Mouse (Mus musculus): ENCODE measurements around the gene Trim14. TPM values are rescaled to one million over a fixed set of nuclear protein-coding genes. Genes with fewer than 3 reads are reported as not detected.
"Not testable (repeated sequence)": the region's sequence is repeated elsewhere in the genome, so short reads cannot be mapped to it uniquely, and the experiment has no call there.

The Trim14 gene
- polyA plus RNA-seq, 1 experiment from 2014 or later: 11.4 TPM

DNA sequence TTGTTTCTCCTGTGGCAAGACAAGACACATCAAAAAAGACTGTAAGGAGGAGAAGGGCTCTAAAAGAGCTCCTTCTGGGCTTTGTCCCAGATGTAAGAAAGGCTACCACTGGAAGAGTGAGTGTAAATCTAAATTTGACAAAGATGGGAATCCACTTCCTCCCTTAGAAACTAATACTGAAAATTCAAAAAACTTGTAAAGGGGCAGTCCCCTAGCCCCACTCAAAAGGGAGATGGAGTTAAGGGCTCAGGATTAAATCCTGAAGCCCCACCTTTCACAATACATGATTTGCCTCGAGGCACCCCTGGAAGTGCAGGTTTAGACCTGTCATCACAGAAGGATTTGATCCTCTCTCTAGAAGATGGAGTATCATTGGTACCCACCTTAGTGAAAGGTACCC, 42.3 kb upstream of the Trim14 start:
- Histone ChIP-seq H3K9me3 (ENCODE audit: control insufficient read depth, low read length) (0 out of 2 replicates have a peak, but pooled peaks cover 4% of the 10 kb centered on the region), H3K9ac (ENCODE audit: low read length) (no peak overlapping the region), H3K27me3 (replicated peaks; ENCODE audit: control insufficient read depth, insufficient read depth, low read length) (no peaks in the 10 kb centered on the region), H3K4me2 (ENCODE audit: low read length) (no peak overlapping the region), H3K36me3 (ENCODE audit: control insufficient read depth, insufficient read depth, low read length) (no peaks in the 10 kb centered on the region), H3K4me1 (replicated peaks; ENCODE audit: control insufficient read depth, insufficient read depth, low read length) (no peaks in the 10 kb centered on the region), H3K4me3 (ENCODE audit: low read depth, low read length) (no peak overlapping the region), H3K27ac (ENCODE audit: low read depth) (no peak overlapping the region)
- no peak for ATAC-seq (replicated peaks; ENCODE audit: low FRiP score, low TSS enrichment, low read depth)
- 69% methylated on average over 1 of the region's 1 CpGs for whole genome bisulfite sequencing
- no peak for DNase-seq (ENCODE audit: low spot score)

DNA sequence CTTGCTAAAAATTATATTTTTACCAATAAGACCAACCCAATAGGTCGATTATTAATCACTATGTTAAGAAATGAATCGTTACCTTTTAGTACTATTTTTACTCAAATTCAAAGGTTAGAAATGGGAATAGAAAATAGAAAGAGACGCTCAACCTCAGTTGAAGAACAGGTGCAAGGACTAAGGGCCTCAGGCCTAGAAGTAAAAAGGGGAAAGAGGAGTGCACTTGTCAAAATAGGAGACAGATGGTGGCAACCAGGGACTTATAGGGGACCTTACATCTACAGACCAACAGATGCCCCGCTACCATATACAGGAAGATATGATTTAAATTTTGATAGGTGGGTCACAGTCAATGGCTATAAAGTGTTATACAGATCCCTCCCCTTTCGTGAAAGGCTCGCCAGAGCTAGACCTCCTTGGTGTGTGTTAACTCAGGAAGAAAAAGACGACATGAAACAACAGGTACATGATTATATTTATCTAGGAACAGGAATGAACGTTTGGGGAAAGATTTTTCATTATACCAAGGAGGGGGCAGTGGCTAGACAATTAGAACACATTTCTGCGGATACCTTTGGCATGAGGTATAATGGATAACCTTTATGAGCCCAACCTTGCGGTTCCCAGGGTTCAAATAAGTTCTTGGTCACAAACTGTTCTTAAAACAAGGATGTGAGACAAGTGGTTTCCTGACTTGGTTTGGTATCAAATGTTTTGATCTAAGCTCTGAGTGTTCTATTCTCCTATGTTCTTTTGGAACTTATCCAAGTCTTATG, 39.8 kb upstream of the Trim14 start:
- H3K4me3 ChIP-seq (ENCODE audit: low read depth, low read length); H3K4me2 ChIP-seq (ENCODE audit: low read length): not testable (repeated sequence)
- WGBS: 86% methylated on average over 6 of the region's 10 CpGs

DNA sequence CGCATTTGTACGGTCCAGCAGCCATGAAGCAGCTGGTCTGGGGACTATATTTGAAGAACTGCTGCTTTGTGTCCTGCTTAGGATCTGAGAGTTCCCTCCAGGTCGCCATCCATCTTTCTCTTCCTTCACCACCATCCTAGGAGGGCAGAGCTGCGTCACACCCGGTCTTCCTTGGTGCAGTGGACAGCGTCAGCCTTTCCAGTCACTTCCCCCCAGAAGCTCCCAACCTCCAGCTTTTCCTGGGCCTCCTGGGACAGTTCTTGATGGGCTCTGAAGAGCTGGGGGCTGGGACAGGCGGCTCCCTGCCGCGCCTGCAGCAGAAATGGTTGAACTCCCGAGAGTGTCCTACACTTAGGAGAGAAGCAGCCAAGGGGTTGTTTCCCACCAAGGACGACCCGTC, 38.9 kb upstream of the Trim14 start:
- H3K27me3 ChIP-seq (replicated peaks; ENCODE audit: control insufficient read depth, insufficient read depth, low read length): no peaks in the 10 kb centered on the region
- no peaks in the 10 kb centered on the region for H3K4me1 ChIP-seq (replicated peaks; ENCODE audit: control insufficient read depth, insufficient read depth, low read length)
- H3K36me3 ChIP-seq (ENCODE audit: control insufficient read depth, insufficient read depth, low read length): no peaks in the 10 kb centered on the region
- H3K27ac ChIP-seq (ENCODE audit: low read depth): no peak overlapping the region
- ATAC-seq (replicated peaks; ENCODE audit: low FRiP score, low TSS enrichment, low read depth): no peak
- 52% methylated on average over 10 of the region's 12 CpGs for WGBS
- DNase-seq (ENCODE audit: low spot score): no peak
- H3K9me3 ChIP-seq (ENCODE audit: control insufficient read depth, low read length): 0 out of 2 replicates have a peak, but pooled peaks cover 10% of the 10 kb centered on the region
- H3K4me2 ChIP-seq (ENCODE audit: low read length): no peak overlapping the region
- H3K4me3 ChIP-seq (ENCODE audit: low read depth, low read length): no peak overlapping the region
- H3K9ac ChIP-seq (ENCODE audit: low read length): no peak overlapping the region

More for the DNA sequence above, 39.8 kb upstream of the Trim14 start:
- not testable (repeated sequence) for DNase-seq (ENCODE audit: low spot score); H3K4me1 ChIP-seq (replicated peaks; ENCODE audit: control insufficient read depth, insufficient read depth, low read length); H3K27ac ChIP-seq (ENCODE audit: low read depth); ATAC-seq (replicated peaks; ENCODE audit: low FRiP score, low TSS enrichment, low read depth); H3K27me3 ChIP-seq (replicated peaks; ENCODE audit: control insufficient read depth, insufficient read depth, low read length); H3K36me3 ChIP-seq (ENCODE audit: control insufficient read depth, insufficient read depth, low read length); H3K9ac ChIP-seq (ENCODE audit: low read length)
- H3K9me3 ChIP-seq (ENCODE audit: control insufficient read depth, low read length): 0 out of 2 replicates have a peak, but pooled peaks cover 10% of the 10 kb centered on the region

DNA sequence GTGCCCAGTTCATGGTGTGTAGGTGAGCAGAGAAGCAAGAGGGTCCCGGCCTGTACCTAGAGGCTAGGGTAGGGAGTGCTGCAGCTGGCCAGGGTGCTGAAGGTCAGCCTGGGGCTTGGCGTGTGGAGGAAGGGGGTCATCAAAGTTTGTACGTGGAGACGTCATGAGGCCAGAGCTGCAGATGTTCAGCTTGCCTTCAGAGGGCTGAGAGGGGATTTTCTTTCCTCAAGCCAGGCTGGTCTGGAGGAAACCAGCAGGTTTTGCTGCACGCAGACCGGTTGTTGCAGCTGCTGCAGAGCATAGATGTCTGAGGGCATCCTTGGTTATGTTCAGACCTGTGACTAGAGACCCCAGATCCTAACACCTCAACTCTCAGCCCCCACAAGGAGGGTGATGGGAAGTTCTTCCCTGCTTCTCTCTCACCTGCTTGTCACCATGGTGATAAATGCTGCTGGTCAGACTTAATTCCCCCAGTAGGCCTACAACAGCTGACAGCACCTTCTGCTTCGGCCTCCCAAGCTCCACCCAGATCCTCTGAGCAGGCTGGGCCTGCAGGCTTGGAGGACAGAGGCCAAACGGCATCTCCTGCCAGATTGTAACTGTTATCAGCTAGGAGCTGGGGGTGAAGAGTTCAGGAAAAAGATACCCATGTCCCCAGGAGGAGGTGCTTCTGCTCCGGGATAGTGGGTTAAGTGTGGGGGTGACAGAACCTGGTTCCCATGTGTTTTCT, 38.2 kb upstream of the Trim14 start:
- no peak for ATAC-seq (replicated peaks; ENCODE audit: low FRiP score, low TSS enrichment, low read depth)
- Histone ChIP-seq H3K36me3 (ENCODE audit: control insufficient read depth, insufficient read depth, low read length) (no peaks in the 10 kb centered on the region), H3K9me3 (ENCODE audit: control insufficient read depth, low read length) (0 out of 2 replicates have a peak, but pooled peaks cover 10% of the 10 kb centered on the region), H3K4me1 (replicated peaks; ENCODE audit: control insufficient read depth, insufficient read depth, low read length) (no peaks in the 10 kb centered on the region), H3K27me3 (replicated peaks; ENCODE audit: control insufficient read depth, insufficient read depth, low read length) (no peaks in the 10 kb centered on the region), H3K9ac (ENCODE audit: low read length) (no peak overlapping the region), H3K4me3 (ENCODE audit: low read depth, low read length) (no peak overlapping the region), H3K4me2 (ENCODE audit: low read length) (no peak overlapping the region), H3K27ac (ENCODE audit: low read depth) (no peak overlapping the region)
- WGBS: 36% methylated on average over 9 of the region's 9 CpGs
- no peak for DNase-seq (ENCODE audit: low spot score)

DNA sequence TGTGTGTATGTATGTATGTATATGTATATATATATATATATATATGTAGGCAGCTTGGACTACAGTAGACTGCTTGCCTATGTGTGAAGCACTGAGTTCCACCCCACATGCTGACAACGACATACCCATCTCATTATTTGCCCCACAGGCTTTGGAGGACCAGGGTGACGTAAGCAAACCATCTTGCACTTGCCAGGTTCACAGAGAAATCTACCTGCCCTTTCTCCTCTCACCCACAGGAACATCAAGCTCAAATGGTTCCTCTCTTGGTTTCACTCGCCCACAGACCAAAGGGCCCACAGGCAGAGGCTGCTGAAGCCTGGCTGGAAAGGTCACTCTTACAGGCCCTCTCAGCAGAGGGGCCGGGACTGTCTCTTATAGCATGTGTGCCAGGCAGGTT, 36.7 kb upstream of the Trim14 start:
- DNase-seq (ENCODE audit: low spot score) (no peak), ATAC-seq (replicated peaks; ENCODE audit: low FRiP score, low TSS enrichment, low read depth) (no peak)
- 72% methylated on average over 4 of the region's 4 CpGs for WGBS
- no peak overlapping the region for H3K9ac ChIP-seq (ENCODE audit: low read length)
- H3K9me3 ChIP-seq (ENCODE audit: control insufficient read depth, low read length): 0 out of 2 replicates have a peak, but pooled peaks cover 6% of the 10 kb centered on the region
- H3K27ac ChIP-seq (ENCODE audit: low read depth): no peak overlapping the region
- no peak overlapping the region for H3K4me2 ChIP-seq (ENCODE audit: low read length)
- no peaks in the 10 kb centered on the region for H3K4me1 ChIP-seq (replicated peaks; ENCODE audit: control insufficient read depth, insufficient read depth, low read length)
- H3K4me3 ChIP-seq (ENCODE audit: low read depth, low read length): no peak overlapping the region
- H3K36me3 ChIP-seq (ENCODE audit: control insufficient read depth, insufficient read depth, low read length): no peaks in the 10 kb centered on the region
- H3K27me3 ChIP-seq (replicated peaks; ENCODE audit: control insufficient read depth, insufficient read depth, low read length): no peaks in the 10 kb centered on the region

DNA sequence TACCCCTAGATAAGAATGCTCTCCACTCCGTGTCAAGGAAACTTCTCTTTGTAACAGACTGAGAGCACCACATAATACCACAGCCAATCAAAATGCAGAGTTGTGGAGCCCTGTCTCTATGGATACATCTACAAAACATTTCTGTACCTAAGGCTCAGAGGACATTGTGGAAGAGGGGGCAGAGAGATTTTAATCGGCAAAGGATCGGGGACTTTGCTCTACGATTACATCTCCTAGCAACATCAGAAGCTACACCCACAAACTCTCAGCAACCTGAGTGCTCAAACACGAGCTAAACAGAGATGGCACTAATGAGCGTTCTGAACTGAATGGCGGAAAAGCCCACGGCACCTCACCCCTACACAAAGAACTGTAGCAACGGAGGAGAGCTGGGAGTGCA, 35.8 kb upstream of the Trim14 start:
- Histone ChIP-seq H3K27ac (ENCODE audit: low read depth) (no peak overlapping the region), H3K4me1 (replicated peaks; ENCODE audit: control insufficient read depth, insufficient read depth, low read length) (no peaks in the 10 kb centered on the region), H3K27me3 (replicated peaks; ENCODE audit: control insufficient read depth, insufficient read depth, low read length) (no peaks in the 10 kb centered on the region), H3K4me2 (ENCODE audit: low read length) (no peak overlapping the region), H3K9me3 (ENCODE audit: control insufficient read depth, low read length) (0 out of 2 replicates have a peak, but pooled peaks cover 6% of the 10 kb centered on the region), H3K4me3 (ENCODE audit: low read depth, low read length) (no peak overlapping the region), H3K9ac (ENCODE audit: low read length) (no peak overlapping the region), H3K36me3 (ENCODE audit: control insufficient read depth, insufficient read depth, low read length) (no peaks in the 10 kb centered on the region)
- ATAC-seq (replicated peaks; ENCODE audit: low FRiP score, low TSS enrichment, low read depth): no peak
- 88% methylated on average over 9 of the region's 9 CpGs for WGBS
- no peak for DNase-seq (ENCODE audit: low spot score)

DNA sequence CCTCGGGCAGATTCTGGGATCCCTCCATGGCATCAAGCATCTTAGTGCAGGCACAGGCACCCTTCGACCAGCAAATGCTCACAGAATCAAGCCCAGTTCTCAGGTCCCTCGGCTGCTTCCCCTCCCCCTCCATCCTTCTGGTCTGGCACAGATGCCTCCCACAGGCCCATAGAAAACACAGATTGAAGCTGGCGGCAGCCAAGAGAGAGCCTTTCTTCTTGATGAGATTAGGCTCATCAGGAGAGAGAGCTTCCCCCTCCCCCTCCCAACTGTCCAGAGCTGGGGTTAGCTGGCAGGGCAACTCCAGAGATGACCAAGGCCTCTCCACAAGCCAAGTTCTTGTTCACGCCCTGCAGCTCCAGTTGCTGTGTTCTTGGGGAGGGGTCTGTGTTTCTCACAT, 33.7 kb upstream of the Trim14 start:
- Histone ChIP-seq H3K4me1 (replicated peaks; ENCODE audit: control insufficient read depth, insufficient read depth, low read length) (no peaks in the 10 kb centered on the region), H3K4me2 (ENCODE audit: low read length) (no peak overlapping the region), H3K9me3 (ENCODE audit: control insufficient read depth, low read length) (0 out of 2 replicates have a peak, but pooled peaks cover 6% of the 10 kb centered on the region), H3K4me3 (ENCODE audit: low read depth, low read length) (no peak overlapping the region), H3K27ac (ENCODE audit: low read depth) (no peak overlapping the region), H3K9ac (ENCODE audit: low read length) (no peak overlapping the region), H3K27me3 (replicated peaks; ENCODE audit: control insufficient read depth, insufficient read depth, low read length) (no peaks in the 10 kb centered on the region), H3K36me3 (ENCODE audit: control insufficient read depth, insufficient read depth, low read length) (no peaks in the 10 kb centered on the region)
- WGBS: 44% methylated on average over 5 of the region's 5 CpGs
- ATAC-seq (replicated peaks; ENCODE audit: low FRiP score, low TSS enrichment, low read depth) (no peak), DNase-seq (ENCODE audit: low spot score) (no peak)

DNA sequence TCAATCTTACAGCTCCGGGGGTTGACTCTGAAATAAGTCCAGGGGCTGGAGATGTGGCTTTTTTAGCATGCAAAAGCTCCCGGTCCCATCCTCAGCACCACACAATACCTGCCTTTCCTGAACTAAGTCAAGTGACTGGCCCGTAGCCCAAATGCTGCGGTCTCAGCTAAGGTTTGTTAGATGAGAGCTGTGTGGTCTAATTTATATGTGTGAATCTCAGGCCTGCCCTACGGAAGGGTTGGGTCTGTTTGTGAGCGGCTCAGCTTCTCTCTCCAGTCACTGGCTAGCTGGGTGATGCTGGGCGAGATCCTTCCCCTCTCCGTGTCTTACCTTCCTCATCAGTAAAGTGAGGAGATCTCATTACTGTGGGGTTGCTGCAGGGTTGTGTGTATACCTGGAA, 32.2 kb upstream of the Trim14 start:
- no peaks in the 10 kb centered on the region for H3K36me3 ChIP-seq (ENCODE audit: control insufficient read depth, insufficient read depth, low read length)
- 89% methylated on average over 8 of the region's 8 CpGs for WGBS
- no peak overlapping the region for H3K27ac ChIP-seq (ENCODE audit: low read depth)
- DNase-seq (ENCODE audit: low spot score) (no peak), ATAC-seq (replicated peaks; ENCODE audit: low FRiP score, low TSS enrichment, low read depth) (no peak)
- no peaks in the 10 kb centered on the region for H3K4me1 ChIP-seq (replicated peaks; ENCODE audit: control insufficient read depth, insufficient read depth, low read length)
- no peaks in the 10 kb centered on the region for H3K27me3 ChIP-seq (replicated peaks; ENCODE audit: control insufficient read depth, insufficient read depth, low read length)
- no peak overlapping the region for H3K9ac ChIP-seq (ENCODE audit: low read length)
- no peak overlapping the region for H3K4me2 ChIP-seq (ENCODE audit: low read length)
- H3K4me3 ChIP-seq (ENCODE audit: low read depth, low read length): no peak overlapping the region
- 0 out of 2 replicates have a peak, but pooled peaks cover 6% of the 10 kb centered on the region for H3K9me3 ChIP-seq (ENCODE audit: control insufficient read depth, low read length)

Measured in intestine, embryonic 14.5 days (tissue).